Mouse (Mus musculus) kidney, postnatal 0 days (tissue): ENCODE measurements at regions not wholly inside any gene's neighbourhood (a gene's known extent, or its start where the extent isn't known, plus 50 kb on each side); places are given as distances from the start of the nearest gene placed in this dataset.

ENCODE experiments used
- ATAC-seq: fragments of 200-750 bp; cut with Nextera tagmentation; replicated peaks from 2 replicates; pipeline ENCODE4 v1.8.0; 2017; ENCODE audit warnings: low read depth, moderate number of reproducible peaks, moderate TSS enrichment, moderate library complexity; ENCODE audit not compliant: low FRiP score
- DNase-seq: peaks from one replicate; pipeline ENCODE4 v3.0.0-alpha.2; 2016; ENCODE audit warnings: low spot score
- H3K27ac ChIP-seq: fragments of 300-500 bp; sonication (generic); 2 replicates; pipeline ENCODE4 v1.5.1; 2014; ENCODE audit warnings: mild to moderate bottlenecking
- H3K27me3 ChIP-seq: fragments of 300-500 bp; sonication (generic); 2 replicates; pipeline ENCODE4 v1.6.1; 2014; ENCODE audit warnings: low read length, mixed read lengths; ENCODE audit not compliant: insufficient read depth
- H3K36me3 ChIP-seq: fragments of 300-500 bp; sonication (generic); 2 replicates; pipeline ENCODE4 v1.6.1; 2014; ENCODE audit warnings: low read length, mixed read lengths; ENCODE audit not compliant: insufficient read depth
- H3K4me1 ChIP-seq: fragments of 300-500 bp; sonication (generic); replicated peaks from 2 replicates; pipeline ENCODE4 v1.6.1; 2014; ENCODE audit warnings: antibody characterized with exemption, low read length, mixed read lengths; ENCODE audit not compliant: insufficient read depth
- H3K4me2 ChIP-seq: fragments of 300-500 bp; sonication (generic); 2 replicates; pipeline ENCODE4 v1.6.1; 2014; ENCODE audit warnings: mild to moderate bottlenecking, low read length, moderate library complexity, mixed read lengths
- H3K4me3 ChIP-seq: fragments of 300-500 bp; sonication (generic); replicated peaks from 2 replicates; pipeline ENCODE4 v1.5.1; 2014; ENCODE audit warnings: low read depth, low read length
- H3K9ac ChIP-seq: fragments of 300-500 bp; sonication (generic); 2 replicates; pipeline ENCODE4 v1.6.1; 2014; ENCODE audit warnings: low read depth, low read length
- H3K9me3 ChIP-seq: fragments of 300-500 bp; sonication (generic); replicated peaks from 2 replicates; pipeline ENCODE4 v1.6.1; 2016; ENCODE audit warnings: low read length, inconsistent platforms, mixed read lengths
- CTCF ChIP-seq: IDR thresholded peaks from 2 replicates; pipeline ENCODE4 v1.5.1; 2016; ENCODE audit warnings: antibody characterized with exemption, low read depth, mild to moderate bottlenecking, moderate library complexity
- WGBS: fragments of 180-500 bp; shearing (Covaris S2); extraction: QIAGEN DNeasy Blood & Tissue Kit; methylation state at CpG from one replicate; pipeline ENCODE4 v1.1.7; 2014; 5-methylcytosine and 5-hydroxymethylcytosine counted together

DNA sequence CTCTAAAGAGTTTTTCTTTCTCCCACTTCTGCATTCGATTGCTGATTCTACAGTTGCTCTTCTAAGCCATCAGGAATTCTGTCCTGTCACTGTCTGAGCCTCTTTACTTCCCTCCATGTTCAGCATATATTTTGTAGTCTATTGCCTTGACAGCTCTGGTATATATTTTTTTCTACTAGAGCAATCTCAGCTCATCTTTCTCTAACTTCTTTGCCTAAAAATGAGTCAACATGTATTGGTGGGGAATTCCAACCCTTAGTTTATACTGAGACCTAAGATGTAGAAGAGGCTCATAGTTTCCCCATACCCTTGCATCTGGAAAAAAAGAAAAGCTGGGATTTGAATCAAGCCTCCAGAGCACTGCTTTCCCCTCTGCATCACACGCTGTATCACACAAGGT lies 114.7 kb downstream of the Kctd12 start:
- H3K4me3 ChIP-seq = no peak overlapping the region
- H3K27me3 ChIP-seq = no peaks in the 10 kb centered on the region
- 89% methylated on average over 2 of the region's 2 CpGs for WGBS
- H3K9ac ChIP-seq = no peak overlapping the region
- ATAC-seq (no peak), DNase-seq (no peak)
- no peak for TF ChIP-seq CTCF
- no peak overlapping the region for H3K27ac ChIP-seq
- no peaks in the 10 kb centered on the region for H3K4me1 ChIP-seq
- H3K4me2 ChIP-seq = no peak overlapping the region
- no peaks in the 10 kb centered on the region for H3K9me3 ChIP-seq
- H3K36me3 ChIP-seq = no peaks in the 10 kb centered on the region

DNA sequence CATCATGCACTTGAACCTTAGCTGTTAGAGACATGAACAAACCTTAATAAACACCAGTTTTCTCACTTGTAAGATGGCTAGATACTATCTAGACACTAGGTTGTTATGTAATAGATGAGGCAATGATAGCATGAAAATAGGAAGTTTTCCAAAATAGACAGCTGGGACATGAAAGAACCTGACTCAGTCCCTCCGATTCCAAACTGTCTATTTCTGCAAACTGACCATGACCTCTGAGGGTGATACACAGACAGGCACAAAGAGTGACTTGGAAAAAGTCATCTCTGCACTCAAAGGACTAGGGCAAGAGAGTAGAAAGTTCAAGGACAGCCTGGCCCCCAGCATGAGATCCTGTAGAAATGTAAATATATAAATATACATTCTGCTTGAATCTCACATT lies 115.9 kb downstream of the Kctd12 start:
- H3K27me3 ChIP-seq = no peaks in the 10 kb centered on the region
- no peak for ATAC-seq
- H3K4me3 ChIP-seq = no peak overlapping the region
- H3K9me3 ChIP-seq = no peaks in the 10 kb centered on the region
- no peak overlapping the region for H3K27ac ChIP-seq
- DNase-seq = no peak
- TF ChIP-seq CTCF = no peak
- H3K9ac ChIP-seq = no peak overlapping the region
- 49% methylated on average over 1 of the region's 1 CpGs for WGBS
- H3K4me2 ChIP-seq = no peak overlapping the region
- H3K4me1 ChIP-seq = no peaks in the 10 kb centered on the region
- no peaks in the 10 kb centered on the region for H3K36me3 ChIP-seq

DNA sequence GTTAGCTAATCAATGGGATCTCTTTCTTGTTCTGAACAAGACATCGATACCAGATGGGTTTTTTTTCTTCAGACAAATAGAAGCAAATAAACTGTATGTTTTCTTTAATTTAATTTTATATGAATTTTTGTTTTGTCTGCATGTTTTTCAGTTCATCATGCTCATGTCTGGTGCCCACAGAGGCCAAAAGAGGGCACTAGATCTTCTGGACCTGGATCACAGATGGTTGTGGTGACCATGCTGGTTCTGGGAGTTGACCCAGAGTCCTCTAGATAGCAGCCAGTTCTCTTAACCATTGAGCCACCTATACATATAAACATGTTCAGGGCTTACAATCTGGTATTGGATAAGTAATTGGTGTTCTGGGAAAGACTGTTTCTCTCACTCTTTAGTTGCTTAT lies 120.7 kb downstream of the Kctd12 start:
- Histone ChIP-seq H3K27ac (no peak overlapping the region), H3K27me3 (no peaks in the 10 kb centered on the region), H3K4me2 (no peak overlapping the region), H3K4me3 (no peak overlapping the region), H3K4me1 (no peaks in the 10 kb centered on the region), H3K9me3 (no peaks in the 10 kb centered on the region), H3K9ac (no peak overlapping the region), H3K36me3 (no peaks in the 10 kb centered on the region)
- ATAC-seq (no peak), DNase-seq (no peak)
- WGBS = 95% methylated on average over 1 of the region's 1 CpGs
- no peak for TF ChIP-seq CTCF

DNA sequence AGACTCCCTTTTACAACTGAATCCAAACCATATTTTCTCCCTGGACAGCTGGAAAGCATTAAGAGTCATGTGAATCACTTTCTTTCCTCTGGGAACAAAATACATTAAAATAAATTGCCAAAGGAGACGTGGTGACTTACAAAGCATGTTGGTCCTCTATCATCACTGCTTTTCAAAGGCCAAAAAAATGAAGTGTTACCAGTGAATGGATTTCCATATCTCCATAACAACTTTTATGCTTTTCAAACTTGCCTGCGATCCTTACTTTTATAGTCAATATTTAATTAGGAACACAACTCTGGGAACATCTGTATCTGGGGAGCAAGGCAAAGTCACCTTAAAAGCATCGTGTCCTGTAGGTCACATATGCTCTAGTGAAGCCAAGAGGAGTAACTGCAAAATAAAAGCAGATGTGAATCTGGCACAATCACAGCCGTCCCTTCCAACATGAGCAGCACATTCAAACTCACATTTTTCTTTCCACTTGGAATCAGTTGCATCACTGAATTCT lies 123.0 kb downstream of the Kctd12 start:
- DNase-seq (peak; percentile 63), ATAC-seq (no peak)
- H3K9ac ChIP-seq = no peak overlapping the region
- WGBS = 55% methylated on average over 4 of the region's 4 CpGs
- no peak overlapping the region for H3K27ac ChIP-seq
- H3K4me3 ChIP-seq = no peak overlapping the region
- no peaks in the 10 kb centered on the region for H3K36me3 ChIP-seq
- H3K4me2 ChIP-seq = no peak overlapping the region
- H3K4me1 ChIP-seq = no peaks in the 10 kb centered on the region
- no peak for TF ChIP-seq CTCF
- no peaks in the 10 kb centered on the region for H3K27me3 ChIP-seq
- H3K9me3 ChIP-seq = no peaks in the 10 kb centered on the region

DNA sequence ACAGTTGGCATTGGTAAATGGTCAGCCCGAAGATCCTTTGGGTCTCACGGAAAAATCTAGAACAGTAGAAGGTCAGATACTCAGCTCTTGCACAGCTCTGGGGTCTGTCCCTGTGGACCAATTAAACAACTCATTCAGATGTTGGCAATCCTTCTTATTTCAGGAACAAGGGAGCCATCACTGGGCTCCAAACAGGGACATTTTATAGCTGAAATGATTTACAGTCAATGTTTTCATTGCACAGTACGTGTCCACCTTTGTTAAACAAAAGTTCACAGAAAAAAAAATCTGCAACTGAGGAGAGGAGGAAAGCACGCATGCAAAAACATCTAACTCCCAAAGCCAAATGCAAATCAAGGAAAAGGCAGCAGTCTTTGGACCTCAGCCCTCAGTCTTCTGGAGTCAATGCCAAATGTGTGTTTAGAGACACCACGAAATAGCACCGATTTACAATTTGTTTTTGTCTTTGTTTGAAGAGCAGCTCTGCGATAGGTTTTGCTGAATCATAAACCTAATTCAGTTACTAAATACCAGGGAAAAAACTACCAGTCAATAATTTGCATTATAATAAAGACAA lies 127.1 kb downstream of the Kctd12 start:
- H3K9me3 ChIP-seq = no peaks in the 10 kb centered on the region
- ATAC-seq (no peak), DNase-seq (peak; percentile 55)
- no peak overlapping the region for H3K9ac ChIP-seq
- H3K4me2 ChIP-seq = no peak overlapping the region
- H3K27ac ChIP-seq = no peak overlapping the region
- 47% methylated on average over 7 of the region's 7 CpGs for WGBS
- no peaks in the 10 kb centered on the region for H3K4me1 ChIP-seq
- no peaks in the 10 kb centered on the region for H3K27me3 ChIP-seq
- H3K4me3 ChIP-seq = no peak overlapping the region
- TF ChIP-seq CTCF = no peak
- H3K36me3 ChIP-seq = no peaks in the 10 kb centered on the region

DNA sequence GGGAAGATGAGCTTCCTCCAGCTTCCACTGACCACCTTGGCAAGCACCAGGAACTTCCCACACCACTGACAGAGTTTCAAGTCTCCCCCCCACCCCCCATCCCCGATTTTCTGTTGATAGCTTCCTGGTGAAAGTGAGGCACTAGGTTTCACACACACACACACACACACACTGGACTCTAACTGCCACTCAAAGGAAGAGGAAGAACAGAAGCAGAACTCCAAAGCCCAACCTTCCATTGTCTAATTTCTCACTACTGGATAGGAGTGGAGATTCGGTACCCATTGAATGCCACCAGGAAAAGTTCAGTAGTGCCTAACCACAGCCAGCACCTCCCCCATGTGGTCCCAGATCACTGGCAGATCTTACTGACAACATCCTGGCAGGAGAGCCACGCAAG lies 138.7 kb downstream of the Kctd12 start:
- Histone ChIP-seq H3K4me2 (no peak overlapping the region), H3K27me3 (no peaks in the 10 kb centered on the region), H3K27ac (no peak overlapping the region), H3K4me1 (no peaks in the 10 kb centered on the region), H3K4me3 (no peak overlapping the region), H3K36me3 (no peaks in the 10 kb centered on the region), H3K9me3 (no peaks in the 10 kb centered on the region), H3K9ac (no peak overlapping the region)
- DNase-seq (no peak), ATAC-seq (no peak)
- WGBS = 71% methylated on average over 3 of the region's 3 CpGs
- no peak for TF ChIP-seq CTCF

DNA sequence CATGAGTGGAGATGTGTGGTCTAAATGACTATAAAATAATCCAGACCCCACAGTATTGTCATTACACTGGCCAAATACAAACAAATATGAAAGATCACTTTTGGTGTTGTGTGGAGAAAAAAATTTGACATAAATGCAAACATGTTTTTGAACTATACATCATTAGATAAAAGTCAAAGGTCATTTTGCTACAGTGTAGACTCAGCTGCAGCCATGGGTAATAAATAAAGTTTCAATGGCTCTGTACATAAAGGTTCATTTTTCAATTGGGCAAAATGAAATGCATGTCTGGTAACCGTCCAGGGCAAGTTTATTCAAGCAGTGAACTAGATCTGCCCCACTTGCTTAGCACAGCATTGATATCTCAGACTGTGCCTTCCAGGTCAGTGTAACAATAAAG lies 144.8 kb downstream of the Kctd12 start:
- H3K4me1 ChIP-seq = no peaks in the 10 kb centered on the region
- H3K4me2 ChIP-seq = no peak overlapping the region
- no peak for ATAC-seq
- no peaks in the 10 kb centered on the region for H3K27me3 ChIP-seq
- no peak overlapping the region for H3K27ac ChIP-seq
- H3K4me3 ChIP-seq = no peak overlapping the region
- no peaks in the 10 kb centered on the region for H3K36me3 ChIP-seq
- H3K9ac ChIP-seq = no peak overlapping the region
- no peak for DNase-seq
- TF ChIP-seq CTCF = no peak
- WGBS = 30% methylated on average over 1 of the region's 1 CpGs
- H3K9me3 ChIP-seq = no peaks in the 10 kb centered on the region
